Mouse (Mus musculus) embryonic stem cell, embryonic (primary cell): ENCODE data around the gene Slc35e1.

Source experiments
- CTCF ChIA-PET, 4 experiments: fragments of 300-600 bp in 2 of 4; fragments of 350-600 bp in 2 of 4; sonication (Branson Sonifier 250); formaldehyde crosslinking; loops; one replicate each; lab custom pipeline; 2022; ENCODE audit warnings: inconsistent platforms in 2 of 4; lab: Charles Lee
- POLR2A ChIA-PET, 4 experiments: fragments of 300-600 bp in 2 of 4; fragments of 350-600 bp in 2 of 4; sonication (Branson Sonifier 250); formaldehyde crosslinking; loops; one replicate each; lab custom pipeline; 2022; ENCODE audit warnings: antibody characterized with exemption in 4 of 4, inconsistent platforms in 1 of 4; lab: Charles Lee

Gene Slc35e1

DNA sequence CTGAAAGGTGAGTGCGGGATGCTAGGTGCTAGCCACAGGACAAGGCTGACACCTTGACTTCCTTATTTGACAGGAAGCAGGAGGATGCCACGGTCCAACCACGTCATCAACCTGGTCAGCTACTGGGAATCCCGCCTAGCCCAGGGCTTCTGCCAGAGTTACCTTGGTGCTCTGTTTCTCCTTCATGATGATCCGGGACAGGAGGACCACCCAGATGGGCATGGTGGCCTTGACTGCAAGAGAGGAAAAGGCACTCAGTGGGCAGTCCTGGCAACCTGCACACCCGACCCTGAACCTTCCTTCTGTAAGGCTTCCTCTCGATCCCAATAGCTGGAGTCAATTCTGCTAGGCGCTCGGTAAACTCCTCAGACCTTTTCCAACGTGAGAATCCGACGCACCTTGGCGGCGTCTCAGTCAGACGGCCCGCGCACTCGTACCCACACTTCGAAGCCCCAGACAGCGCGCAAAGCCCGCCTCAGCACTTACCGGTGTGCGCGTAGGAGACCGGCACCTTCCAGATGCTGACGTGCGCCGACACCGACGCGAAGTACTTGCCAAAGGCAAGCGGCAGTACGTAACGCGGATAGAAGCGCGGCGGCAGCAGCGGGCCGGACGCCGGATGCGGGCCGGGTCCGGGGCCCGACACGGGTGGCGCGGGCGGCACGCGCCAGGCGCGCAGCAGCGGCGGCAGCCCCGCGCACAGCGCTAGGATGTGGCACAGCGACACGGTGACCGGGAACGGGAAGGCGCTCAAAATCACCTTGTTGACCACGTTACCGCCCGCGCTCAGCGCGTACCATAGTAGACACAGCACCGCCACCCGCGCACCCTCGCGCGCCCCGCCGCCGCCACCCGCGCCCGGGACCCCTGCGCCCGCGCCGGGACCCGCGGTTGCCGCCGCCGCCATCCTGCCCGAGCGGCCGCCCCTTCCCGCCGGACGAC, at the start of gene Slc35e1:
Slc35e1 (minus strand) TSS at position 935 of the 942 bp plus-strand sequence.
- ChIA-PET CTCF (no interaction called here), POLR2A (interaction anchor here in 2 of 4 experiments (1.0 to 8.3 kb wide), 8 partner anchors 11 to 25 kb away, joined by 3 to 114 read pairs (median 4); partner anchors contain the start of gene Cherp (in 1 of the 2))

DNA sequence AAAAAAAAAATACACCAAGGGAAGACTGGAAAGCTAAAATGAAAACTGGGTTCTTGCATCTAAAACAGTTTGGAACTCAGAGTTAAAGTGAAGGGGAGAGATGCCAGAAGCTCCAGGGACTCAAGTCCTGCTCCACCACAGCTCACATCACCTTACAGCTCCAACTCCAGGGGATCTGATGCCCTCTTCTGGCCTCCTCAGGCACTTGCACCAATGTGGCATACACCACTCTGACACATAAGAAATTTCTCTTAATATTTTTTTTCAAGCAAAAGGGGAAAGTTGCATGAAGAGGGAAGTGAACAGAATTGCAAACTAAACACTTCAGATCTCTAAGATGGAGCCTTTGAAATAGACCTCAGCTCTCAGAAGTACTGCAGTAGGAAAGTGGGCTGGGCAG, 46.8 kb upstream of the Slc35e1 start:
- POLR2A ChIA-PET = interaction anchor here in 3 of 4 experiments (0.6 to 4.4 kb wide), 28 partner anchors 8 to 274 kb away, joined by 3 to 24 read pairs (median 4); partner anchors contain the start of genes Med26 (in 3 of the 3), Cherp (in 2 of the 3), 1700030K09Rik (in 1 of the 3) and Calr3 (in 1 of the 3)
- CTCF ChIA-PET = interaction anchor here (0.6 to 2.3 kb wide), 42 partner anchors 9 to 1156 kb away, joined by 3 to 17 read pairs (median 4); partner anchors contain the start of genes Med26 (in 2 of the 4) and Smim7 (in 1 of the 4)

DNA sequence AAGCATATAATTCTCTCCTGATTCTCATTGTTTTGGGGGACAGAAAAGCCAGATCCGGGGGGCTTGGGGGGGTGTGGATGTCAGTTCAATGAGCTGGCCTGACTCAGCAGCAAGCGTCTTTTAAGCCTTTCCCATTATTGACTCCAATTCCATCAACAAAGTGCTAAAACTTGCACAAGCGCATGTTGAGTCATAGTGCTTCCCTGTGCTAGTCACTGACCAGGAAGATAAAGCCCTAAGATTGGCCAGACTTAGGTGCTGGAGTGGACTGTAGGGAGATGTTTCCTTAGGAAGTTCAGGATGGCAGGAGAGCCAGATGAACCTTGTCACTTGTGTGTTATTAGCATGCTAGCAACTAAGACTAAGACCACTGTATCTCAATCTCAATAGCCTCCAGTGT, 42.5 kb upstream of the Slc35e1 start:
- ChIA-PET POLR2A (interaction anchor here in 2 of 4 experiments (0.6 to 1.8 kb wide), 3 partner anchors 14 to 139 kb away, joined by 4 to 5 read pairs (median 4); no protein-coding TSS in a partner anchor), CTCF (interaction anchor here in 2 of 4 experiments (0.6 to 1.2 kb wide), 2 partner anchors 54 to 112 kb away, joined by 3 read pairs; no protein-coding TSS in a partner anchor)

DNA sequence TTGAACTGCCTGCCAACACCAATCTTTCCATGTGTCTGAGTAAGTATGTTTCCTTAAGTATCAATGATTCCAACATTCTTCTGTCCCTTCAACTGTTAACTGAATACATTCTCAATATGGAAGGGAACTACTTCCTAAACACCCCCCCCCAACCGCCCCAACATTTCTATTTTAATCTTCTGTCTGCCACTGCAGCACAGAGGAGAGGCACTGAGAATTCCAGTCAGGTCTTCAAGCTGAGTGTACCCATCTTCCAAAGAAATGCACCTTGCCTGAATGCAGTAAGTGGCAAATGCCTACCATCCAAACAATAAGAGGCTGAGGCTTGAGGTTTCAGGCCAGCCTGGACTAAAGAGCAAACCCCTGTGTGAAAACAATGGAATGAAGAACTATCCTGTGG, 39.7 kb upstream of the Slc35e1 start:
- ChIA-PET POLR2A (interaction anchor here in 2 of 4 experiments (0.6 to 1.7 kb wide), 4 partner anchors 10 to 25 kb away, joined by 3 read pairs; partner anchors contain the start of gene Med26 (in 1 of the 2)), CTCF (interaction anchor here in 1 of 4 experiments (0.8 kb wide), 1 partner anchor 53 kb away, joined by 5 read pairs; no protein-coding TSS in a partner anchor)

DNA sequence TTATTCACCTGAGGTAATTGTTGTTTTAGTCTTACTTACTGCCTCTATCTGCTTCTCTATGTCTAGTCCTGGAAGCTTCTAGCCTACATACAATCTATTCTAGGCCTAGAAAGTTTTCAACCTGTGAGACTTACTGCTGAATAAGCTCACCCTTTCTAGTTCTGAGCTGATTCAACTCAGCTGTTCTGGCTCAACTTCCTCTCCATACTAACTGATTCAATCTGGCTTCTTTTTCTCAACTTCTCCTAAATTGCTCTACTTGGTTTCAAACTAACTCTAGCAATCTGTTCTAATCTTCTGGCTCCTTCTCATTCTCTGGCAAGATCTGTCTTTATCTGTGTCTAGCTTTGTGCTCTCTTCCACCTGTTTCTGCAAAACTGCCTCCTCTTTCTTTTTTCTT, 29.5 kb upstream of the Slc35e1 start:
- CTCF ChIA-PET = interaction anchor here in 2 of 4 experiments (0.6 to 0.8 kb wide), 2 partner anchors 17 to 305 kb away, joined by 5 to 10 read pairs; no protein-coding TSS in a partner anchor
- POLR2A ChIA-PET = interaction anchor here in 3 of 4 experiments (0.7 to 3.8 kb wide), 30 partner anchors 8 to 206 kb away, joined by 3 to 31 read pairs (median 4); partner anchors contain the start of genes Cherp (in 2 of the 3), Klf2 (in 1 of the 3), Med26 (in 1 of the 3) and Tmem38a (in 1 of the 3)

DNA sequence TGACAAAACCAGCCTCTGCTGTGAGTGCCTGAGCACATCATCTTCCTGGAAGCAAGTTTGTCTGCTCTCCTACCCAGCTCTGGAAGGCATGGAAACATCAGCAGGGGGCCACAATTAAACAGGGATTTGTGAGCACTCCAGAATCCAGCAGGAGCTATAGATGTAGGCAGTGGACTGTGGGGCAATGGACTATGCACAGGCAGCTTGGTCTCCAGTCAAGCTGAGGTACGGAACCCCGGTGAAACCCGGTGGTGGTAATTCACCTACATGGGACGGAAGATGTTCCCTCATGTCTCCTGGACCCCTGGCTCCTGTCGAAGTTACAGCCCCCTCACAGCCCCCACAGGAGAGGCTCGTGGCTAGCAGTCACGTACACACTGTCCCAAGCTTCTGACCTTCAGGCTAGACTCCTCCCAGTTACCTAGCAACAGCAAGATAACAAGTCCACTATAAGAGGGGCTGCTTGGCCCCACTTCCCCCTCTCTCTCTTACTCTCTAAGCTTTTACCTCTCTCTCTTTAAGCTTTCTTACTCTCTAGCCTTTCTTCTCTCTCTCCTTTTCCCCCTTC, 25.1 kb upstream of the Slc35e1 start:
- POLR2A ChIA-PET = interaction anchor here in 2 of 4 experiments (0.6 to 2.8 kb wide), 23 partner anchors 8 to 245 kb away, joined by 3 to 9 read pairs (median 4); partner anchors contain the start of genes Med26 (in 2 of the 2), 1700030K09Rik (in 1 of the 2), Calr3 (in 1 of the 2) and Slc35e1 (in 1 of the 2)
- CTCF ChIA-PET = interaction anchor here in 3 of 4 experiments (0.6 to 2.1 kb wide), 4 partner anchors 10 to 260 kb away, joined by 3 to 9 read pairs (median 4); no protein-coding TSS in a partner anchor

DNA sequence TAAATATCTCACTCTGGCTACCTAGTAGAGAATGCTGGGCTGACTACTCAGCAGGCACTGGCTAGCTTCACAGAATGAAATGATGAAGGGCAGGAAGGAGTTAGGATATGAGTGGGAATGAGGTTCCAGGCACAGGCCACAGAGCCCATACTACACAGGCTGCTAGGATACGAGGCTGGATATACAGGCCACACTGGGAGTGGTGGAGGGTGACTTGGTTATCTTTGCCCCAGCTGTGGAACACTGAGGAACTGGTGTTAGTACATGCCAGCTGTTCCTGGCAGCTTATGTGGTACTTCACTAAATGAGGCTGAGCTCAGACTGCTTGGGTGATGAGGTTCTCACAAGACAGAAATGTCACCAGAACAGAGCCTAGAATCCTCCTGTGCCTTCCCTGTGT, 20.7 kb upstream of the Slc35e1 start:
- ChIA-PET POLR2A (interaction anchor here (0.7 to 14.4 kb wide), 15 partner anchors 8 to 68 kb away, joined by 3 to 114 read pairs (median 5); partner anchors contain the start of genes Slc35e1 (in 2 of the 4) and Med26 (in 1 of the 4)), CTCF (interaction anchor here in 3 of 4 experiments (0.5 to 2.9 kb wide), 4 partner anchors 13 to 994 kb away, joined by 3 to 9 read pairs (median 4); no protein-coding TSS in a partner anchor)

DNA sequence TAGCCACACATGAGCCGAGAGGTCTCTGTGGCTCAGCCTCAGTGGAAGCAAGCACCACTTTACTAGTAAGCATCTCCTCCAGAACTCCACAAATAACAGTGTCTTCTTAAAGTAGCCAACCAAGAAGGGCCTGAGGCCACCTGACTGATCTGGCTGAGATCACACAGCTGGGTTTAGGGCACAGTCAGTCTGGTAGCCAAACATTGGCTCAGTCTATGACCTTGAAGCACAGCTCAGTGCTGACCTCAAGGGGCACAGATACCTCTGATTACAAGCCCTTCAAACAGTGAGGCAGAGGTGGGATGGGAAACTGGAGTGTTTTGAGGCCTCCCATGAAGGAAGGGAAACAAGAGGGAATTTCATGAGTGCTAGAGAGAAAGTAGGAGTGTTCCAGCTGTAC, 20.2 kb upstream of the Slc35e1 start:
- CTCF ChIA-PET = interaction anchor here (0.5 to 2.9 kb wide), 8 partner anchors 14 to 994 kb away, joined by 3 to 9 read pairs (median 4); no protein-coding TSS in a partner anchor
- POLR2A ChIA-PET = interaction anchor here (0.7 to 14.4 kb wide), 16 partner anchors 9 to 68 kb away, joined by 3 to 114 read pairs (median 4); partner anchors contain the start of genes Slc35e1 (in 2 of the 4) and Med26 (in 1 of the 4)

DNA sequence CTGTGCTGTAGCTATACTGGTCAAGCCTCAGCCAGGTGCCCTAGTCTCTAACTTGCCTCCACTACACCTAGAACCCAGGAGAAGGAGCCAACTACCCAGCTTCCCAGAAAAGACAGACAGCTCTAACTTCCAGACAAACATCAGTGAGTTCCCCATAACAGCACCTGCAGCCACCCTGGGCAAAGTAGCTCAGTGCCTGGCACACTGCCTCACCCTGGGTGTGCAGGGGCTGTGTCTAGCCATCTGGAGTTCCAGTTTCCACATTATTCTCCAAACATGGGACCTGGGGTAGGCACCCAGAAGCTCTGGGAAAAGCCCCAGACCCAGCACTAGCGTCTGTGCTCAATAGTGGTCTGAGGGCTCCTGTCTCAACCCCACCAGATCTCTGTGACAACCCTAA, 15.1 kb upstream of the Slc35e1 start:
- POLR2A ChIA-PET = interaction anchor here in 3 of 4 experiments (0.7 to 14.4 kb wide), 9 partner anchors 10 to 76 kb away, joined by 3 to 114 read pairs (median 3); partner anchors contain the start of gene Slc35e1 (in 1 of the 3)
- CTCF ChIA-PET = no interaction called here

DNA sequence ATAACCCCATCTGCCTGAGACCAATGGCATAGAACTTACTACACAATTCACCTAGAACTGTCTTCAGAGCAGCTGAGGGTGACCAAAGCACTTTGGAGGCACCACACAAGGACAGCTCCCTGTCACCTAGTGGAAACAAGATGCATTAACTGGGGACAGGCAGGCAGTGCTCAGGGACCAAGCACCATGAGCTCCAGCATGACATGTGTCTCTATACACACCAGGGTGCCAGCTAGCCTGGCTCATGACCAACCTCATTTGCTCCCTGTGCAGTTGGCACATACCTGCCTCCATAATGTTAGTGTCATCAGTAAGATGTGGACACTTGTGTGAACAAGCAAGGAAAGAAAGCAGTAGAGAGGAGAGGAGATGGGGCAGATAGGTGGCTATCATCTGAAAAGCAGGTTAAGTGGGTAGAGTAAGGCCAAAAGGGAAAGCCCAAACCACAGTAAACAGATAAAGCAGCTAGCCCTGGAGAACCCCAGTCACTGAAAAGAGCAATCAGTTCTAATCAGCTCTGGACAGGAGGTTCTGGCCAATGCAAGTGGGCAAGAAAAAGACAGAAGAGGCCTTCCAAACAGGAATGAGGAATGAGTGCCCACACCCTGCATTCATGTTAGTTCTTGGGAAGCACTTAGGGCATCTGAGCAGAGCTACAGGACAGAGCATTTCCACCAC, 12.4 kb upstream of the Slc35e1 start:
- POLR2A ChIA-PET = interaction anchor here in 3 of 4 experiments (0.5 to 14.4 kb wide), 11 partner anchors 8 to 360 kb away, joined by 3 to 114 read pairs (median 3); partner anchors contain the start of genes Slc35e1 (in 2 of the 3) and Smim7 (in 1 of the 3)
- CTCF ChIA-PET = interaction anchor here in 2 of 4 experiments (0.6 to 1.0 kb wide), 3 partner anchors 9 to 29 kb away, joined by 3 to 4 read pairs (median 3); no protein-coding TSS in a partner anchor

DNA sequence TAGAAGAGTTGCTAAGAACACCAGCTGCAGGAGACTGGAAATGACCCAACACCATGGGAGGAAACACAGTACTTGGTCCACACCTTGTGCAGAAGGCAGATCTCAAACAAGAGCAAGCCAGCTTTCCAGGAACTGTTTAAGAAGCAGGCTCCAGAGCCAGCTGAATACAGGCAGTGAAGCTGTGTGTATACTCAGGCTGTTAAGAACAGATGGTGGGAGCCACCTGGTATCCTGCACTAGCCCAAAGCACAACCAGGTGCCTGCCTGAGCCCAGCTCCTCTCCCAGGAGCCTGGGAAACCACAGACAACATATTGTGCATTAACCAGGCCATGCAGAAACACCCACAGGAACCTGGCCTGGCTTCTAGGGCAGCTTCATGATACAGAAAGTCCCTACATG, 11.7 kb upstream of the Slc35e1 start:
- CTCF ChIA-PET = interaction anchor here in 2 of 4 experiments (0.5 to 0.9 kb wide), 3 partner anchors 8 to 243 kb away, joined by 3 to 9 read pairs (median 4); no protein-coding TSS in a partner anchor
- POLR2A ChIA-PET = interaction anchor here in 2 of 4 experiments (1.0 to 14.4 kb wide), 7 partner anchors 8 to 27 kb away, joined by 3 to 114 read pairs (median 5); partner anchors contain the start of gene Slc35e1 (in 2 of the 2)

DNA sequence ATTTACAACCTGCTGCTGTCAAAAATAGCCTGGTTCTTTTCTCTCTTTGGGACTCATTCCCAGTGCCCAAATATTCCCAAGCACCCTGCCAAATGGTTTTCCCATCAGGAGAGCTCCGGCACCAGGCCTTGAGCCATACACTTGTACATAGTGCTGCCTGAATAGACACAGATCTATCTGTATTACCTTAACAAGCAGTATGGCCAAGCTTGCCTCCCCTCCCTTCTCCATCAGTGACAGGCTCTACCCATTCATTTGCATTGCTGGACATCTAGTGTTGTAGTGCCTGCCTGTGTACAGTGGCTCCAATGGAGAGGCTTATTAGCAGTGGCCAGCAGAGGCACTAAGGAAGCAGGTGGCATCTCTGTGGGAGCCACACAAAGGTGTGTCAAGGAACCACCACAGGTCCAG, 8.1 kb upstream of the Slc35e1 start:
- ChIA-PET CTCF (interaction anchor here in 2 of 4 experiments (0.6 to 1.1 kb wide), 3 partner anchors 11 to 39 kb away, joined by 3 to 5 read pairs (median 4); no protein-coding TSS in a partner anchor), POLR2A (interaction anchor here in 3 of 4 experiments (0.6 to 8.3 kb wide), 17 partner anchors 8 to 71 kb away, joined by 3 to 114 read pairs (median 4); partner anchors contain the start of genes Smim7 (in 1 of the 3) and Tmem38a (in 1 of the 3))

DNA sequence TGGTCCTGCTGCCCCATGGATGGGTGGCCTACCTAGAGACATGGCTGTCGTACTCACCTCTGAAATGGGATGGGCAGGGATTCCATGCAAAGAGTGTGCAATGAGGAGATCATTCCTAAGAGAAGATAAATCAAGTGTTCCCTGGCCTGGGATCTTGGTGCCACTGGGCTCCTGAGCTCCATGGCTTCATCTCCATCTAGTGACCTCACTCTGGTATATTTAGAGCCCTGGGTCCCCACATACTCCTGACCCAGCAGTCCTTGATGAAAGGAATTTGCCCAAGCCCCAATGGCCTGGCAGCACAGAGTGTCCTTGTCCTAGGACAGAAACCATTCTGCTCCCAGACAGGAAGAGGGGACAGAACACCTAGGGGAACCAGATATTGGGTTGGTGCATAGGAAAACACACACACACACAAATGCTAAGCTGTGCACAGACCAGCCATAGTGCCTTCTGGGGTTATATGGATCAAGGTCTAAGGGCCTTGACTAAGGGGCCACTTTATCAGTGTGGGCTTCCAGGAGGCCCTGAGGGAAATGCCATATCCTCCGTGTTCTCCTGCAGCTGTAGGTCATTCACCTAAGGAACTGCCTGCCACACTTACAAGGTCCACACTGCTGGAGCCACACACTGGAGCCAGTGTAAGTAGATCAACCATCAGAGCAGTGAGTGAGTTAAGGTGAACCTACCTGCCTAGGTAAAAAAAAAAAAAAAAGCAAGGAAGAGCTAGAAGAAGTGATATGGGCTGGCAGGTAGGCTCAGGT, 7.3 kb upstream of the Slc35e1 start:
- ChIA-PET POLR2A (interaction anchor here in 3 of 4 experiments (0.6 to 8.3 kb wide), 21 partner anchors 9 to 259 kb away, joined by 3 to 114 read pairs (median 3); partner anchors contain the start of genes Smim7 (in 2 of the 3) and Tmem38a (in 1 of the 3)), CTCF (interaction anchor here in 3 of 4 experiments (0.5 to 1.1 kb wide), 4 partner anchors 12 to 160 kb away, joined by 3 to 5 read pairs (median 4); no protein-coding TSS in a partner anchor)

DNA sequence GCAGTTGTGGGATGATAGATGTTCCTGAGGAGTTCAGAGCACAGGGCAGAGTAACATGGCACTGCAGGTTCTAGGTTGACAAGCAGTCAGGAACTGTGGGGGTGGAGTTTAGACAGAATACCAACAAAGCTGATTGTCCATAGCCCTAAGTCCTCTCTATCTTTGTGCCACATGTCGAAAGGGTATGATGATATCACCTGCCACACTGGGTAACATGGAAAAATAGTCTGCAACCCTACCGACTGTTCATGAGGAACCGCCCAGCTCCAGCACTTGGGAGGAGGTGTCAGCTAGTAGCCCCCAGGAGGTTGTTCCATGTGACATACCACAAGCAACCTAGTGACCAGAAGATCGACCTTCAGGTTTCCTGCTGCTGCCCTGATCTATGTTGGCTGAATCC, 6.1 kb upstream of the Slc35e1 start:
- ChIA-PET CTCF (interaction anchor here in 1 of 4 experiments (1.0 kb wide), 1 partner anchor 41 kb away, joined by 5 read pairs; no protein-coding TSS in a partner anchor), POLR2A (interaction anchor here in 3 of 4 experiments (0.6 to 8.3 kb wide), 19 partner anchors 9 to 258 kb away, joined by 3 to 114 read pairs (median 4); partner anchors contain the start of gene Smim7 (in 1 of the 3))

DNA sequence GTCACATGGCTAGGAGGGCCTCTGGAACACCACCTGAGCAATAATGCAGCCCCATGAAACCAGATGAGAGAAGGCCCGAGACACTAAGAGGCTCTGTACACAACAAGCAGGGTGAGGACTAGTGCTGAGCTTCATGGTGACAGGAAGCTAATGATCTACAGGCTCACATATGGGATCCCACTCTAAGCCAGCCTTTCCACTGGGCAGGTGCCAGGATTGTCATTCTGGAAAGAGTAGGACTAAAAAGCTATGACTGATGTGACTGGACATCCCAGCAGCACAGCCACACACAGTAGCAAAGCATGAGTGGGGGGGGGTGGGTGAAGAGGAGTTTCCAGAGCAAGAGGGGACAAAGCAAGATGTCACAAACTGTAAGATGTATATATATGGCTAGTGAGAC, 5.5 kb upstream of the Slc35e1 start:
- CTCF ChIA-PET = no interaction called here

More for the DNA sequence above, 5.5 kb upstream of the Slc35e1 start:
- POLR2A ChIA-PET = interaction anchor here in 3 of 4 experiments (0.6 to 8.3 kb wide), 23 partner anchors 8 to 158 kb away, joined by 3 to 114 read pairs (median 3); partner anchors contain the start of gene Smim7 (in 1 of the 3)
